Mouse (Mus musculus): ENCODE measurements at regions not wholly inside any gene's neighbourhood (a gene's known extent, or its start where the extent isn't known, plus 50 kb on each side); places are given as distances from the start of the nearest gene placed in this dataset.

GRCm38 (mm10) chr13:107141209-107141608 is 119.3 kb upstream of the Kif2a start:
- ATAC-seq (replicated peaks in 1 of 2; ENCODE audit: insufficient read depth in 1 of 2, low FRiP score in 2 of 2, low TSS enrichment in 1 of 2, low read depth in 1 of 2, poor library complexity in 2 of 2, severe bottlenecking in 2 of 2), result no peak

- ATAC-seq (replicated peaks in 1 of 2; ENCODE audit: insufficient read depth in 1 of 2, low FRiP score in 2 of 2, low TSS enrichment in 1 of 2, low read depth in 1 of 2, poor library complexity in 2 of 2, severe bottlenecking in 2 of 2), result no peak
These were observed 112.2 kb upstream of the Kif2a start for GRCm38 (mm10) chr13:107134125-107134524.

GRCm38 (mm10) chr13:107126636-107127035 is 104.7 kb upstream of the Kif2a start:
- no peak for ATAC-seq (replicated peaks in 1 of 2; ENCODE audit: insufficient read depth in 1 of 2, low FRiP score in 2 of 2, low TSS enrichment in 1 of 2, low read depth in 1 of 2, poor library complexity in 2 of 2, severe bottlenecking in 2 of 2)

- peak; percentile 46 to 68; a peak in 3 of 4 replicates for ATAC-seq (replicated peaks in 1 of 2; ENCODE audit: insufficient read depth in 1 of 2, low FRiP score in 2 of 2, low TSS enrichment in 1 of 2, low read depth in 1 of 2, poor library complexity in 2 of 2, severe bottlenecking in 2 of 2)
These were observed 102.3 kb upstream of the Kif2a start for GRCm38 (mm10) chr13:107124130-107124668.

- ATAC-seq (replicated peaks in 1 of 2; ENCODE audit: insufficient read depth in 1 of 2, low FRiP score in 2 of 2, low TSS enrichment in 1 of 2, low read depth in 1 of 2, poor library complexity in 2 of 2, severe bottlenecking in 2 of 2), result peak; percentile 59 to 83
These were observed 92.2 kb upstream of the Kif2a start for GRCm38 (mm10) chr13:107113949-107114690.

- no peak for ATAC-seq (replicated peaks in 1 of 2; ENCODE audit: insufficient read depth in 1 of 2, low FRiP score in 2 of 2, low TSS enrichment in 1 of 2, low read depth in 1 of 2, poor library complexity in 2 of 2, severe bottlenecking in 2 of 2)
These were observed 86.1 kb upstream of the Kif2a start for GRCm38 (mm10) chr13:107108045-107108444.

- ATAC-seq (replicated peaks in 1 of 2; ENCODE audit: insufficient read depth in 1 of 2, low FRiP score in 2 of 2, low TSS enrichment in 1 of 2, low read depth in 1 of 2, poor library complexity in 2 of 2, severe bottlenecking in 2 of 2), result no peak
These were observed 85.6 kb upstream of the Kif2a start for GRCm38 (mm10) chr13:107107572-107107971.

- ATAC-seq (replicated peaks in 1 of 2; ENCODE audit: insufficient read depth in 1 of 2, low FRiP score in 2 of 2, low TSS enrichment in 1 of 2, low read depth in 1 of 2, poor library complexity in 2 of 2, severe bottlenecking in 2 of 2), result no peak
These were observed 83.6 kb upstream of the Kif2a start for GRCm38 (mm10) chr13:107105510-107105909.

GRCm38 (mm10) chr13:107101598-107101997 is 79.7 kb upstream of the Kif2a start:
- peak; percentile 86 to 91 for ATAC-seq (replicated peaks in 1 of 2; ENCODE audit: insufficient read depth in 1 of 2, low FRiP score in 2 of 2, low TSS enrichment in 1 of 2, low read depth in 1 of 2, poor library complexity in 2 of 2, severe bottlenecking in 2 of 2)

- peak; percentile 51 to 64; a peak in 3 of 4 replicates for ATAC-seq (replicated peaks in 1 of 2; ENCODE audit: insufficient read depth in 1 of 2, low FRiP score in 2 of 2, low TSS enrichment in 1 of 2, low read depth in 1 of 2, poor library complexity in 2 of 2, severe bottlenecking in 2 of 2)
These were observed 79.0 kb upstream of the Kif2a start for GRCm38 (mm10) chr13:107100852-107101325.

- no peak for ATAC-seq (replicated peaks in 1 of 2; ENCODE audit: insufficient read depth in 1 of 2, low FRiP score in 2 of 2, low TSS enrichment in 1 of 2, low read depth in 1 of 2, poor library complexity in 2 of 2, severe bottlenecking in 2 of 2)
These were observed 78.2 kb upstream of the Kif2a start for GRCm38 (mm10) chr13:107100116-107100515.

- ATAC-seq (replicated peaks in 1 of 2; ENCODE audit: insufficient read depth in 1 of 2, low FRiP score in 2 of 2, low TSS enrichment in 1 of 2, low read depth in 1 of 2, poor library complexity in 2 of 2, severe bottlenecking in 2 of 2), result no peak
These were observed 75.1 kb upstream of the Kif2a start for GRCm38 (mm10) chr13:107097005-107097404.

GRCm38 (mm10) chr13:107094976-107095716 is 73.2 kb upstream of the Kif2a start:
- ATAC-seq (replicated peaks in 1 of 2; ENCODE audit: insufficient read depth in 1 of 2, low FRiP score in 2 of 2, low TSS enrichment in 1 of 2, low read depth in 1 of 2, poor library complexity in 2 of 2, severe bottlenecking in 2 of 2), result peak; percentile 25 to 40

- ATAC-seq (replicated peaks in 1 of 2; ENCODE audit: insufficient read depth in 1 of 2, low FRiP score in 2 of 2, low TSS enrichment in 1 of 2, low read depth in 1 of 2, poor library complexity in 2 of 2, severe bottlenecking in 2 of 2), result peak; percentile 95
These were observed 72.6 kb upstream of the Kif2a start for GRCm38 (mm10) chr13:107094487-107094886.

GRCm38 (mm10) chr13:107093683-107094082 is 71.8 kb upstream of the Kif2a start:
- no peak for ATAC-seq (replicated peaks in 1 of 2; ENCODE audit: insufficient read depth in 1 of 2, low FRiP score in 2 of 2, low TSS enrichment in 1 of 2, low read depth in 1 of 2, poor library complexity in 2 of 2, severe bottlenecking in 2 of 2)

GRCm38 (mm10) chr13:107088198-107088597 is 66.3 kb upstream of the Kif2a start:
- ATAC-seq (replicated peaks in 1 of 2; ENCODE audit: insufficient read depth in 1 of 2, low FRiP score in 2 of 2, low TSS enrichment in 1 of 2, low read depth in 1 of 2, poor library complexity in 2 of 2, severe bottlenecking in 2 of 2), result no peak

- no peak for ATAC-seq (replicated peaks in 1 of 2; ENCODE audit: insufficient read depth in 1 of 2, low FRiP score in 2 of 2, low TSS enrichment in 1 of 2, low read depth in 1 of 2, poor library complexity in 2 of 2, severe bottlenecking in 2 of 2)
These were observed 65.4 kb upstream of the Kif2a start for GRCm38 (mm10) chr13:107087355-107087754.

GRCm38 (mm10) chr13:107078085-107078484 is 56.2 kb upstream of the Kif2a start:
- ATAC-seq (replicated peaks in 1 of 2; ENCODE audit: insufficient read depth in 1 of 2, low FRiP score in 2 of 2, low TSS enrichment in 1 of 2, low read depth in 1 of 2, poor library complexity in 2 of 2, severe bottlenecking in 2 of 2), result no peak
